Mouse (Mus musculus): ENCODE measurements around the gene Pde5a. TPM values are rescaled to one million over a fixed set of nuclear protein-coding genes. Genes with fewer than 3 reads are reported as not detected.

Gene Pde5a
- total RNA-seq, 2 experiments from 2014 or later, result 2.8 to 3.4 TPM

Other genes starting within 250 kb of the Pde5a start
- gene Fnbp1l, start 109.2 kb upstream of the Pde5a start, total RNA-seq (2015), result 2.5 and 3.4 TPM in 2 replicates
- 4.5 and 6.3 TPM in 2 replicates for gene Fnbp1l, start 109.2 kb upstream of the Pde5a start, total RNA-seq (2017)
- gene Fabp2, start 166.1 kb downstream of the Pde5a start, total RNA-seq (2015), result not detected in 2 replicates
- not detected in 2 replicates for gene Fabp2, start 166.1 kb downstream of the Pde5a start, total RNA-seq (2017)
- gene Gm10959, start 190.4 kb downstream of the Pde5a start, total RNA-seq (2015), result not detected in 2 replicates
- gene Gm10959, start 190.4 kb downstream of the Pde5a start, total RNA-seq (2017), result not detected in 2 replicates
- gene 1810037I17Rik, start 195.3 kb downstream of the Pde5a start, total RNA-seq (2015), result 75.4 and 89.8 TPM in 2 replicates
- 40.3 and 41.2 TPM in 2 replicates for gene 1810037I17Rik, start 195.3 kb downstream of the Pde5a start, total RNA-seq (2017)